Mouse (Mus musculus) kidney, embryonic 16.5 days (tissue): ENCODE results near the gene Atg3. TPM values are rescaled to one million over a fixed set of nuclear protein-coding genes. Genes with fewer than 3 reads are reported as not detected.

Experiments
- polyA plus RNA-seq: library from polyadenylated mRNA; unstranded; fragments of >200 nt; fragmentation: Nextera tagmentation; extraction: Ambion mirVana; gene quantifications from 2 replicates; pipeline ENCODE4 v1.2.1, GENCODE M21; 2015

The Atg3 gene
- polyA plus RNA-seq, 1 experiment from 2014 or later = 37.0 TPM

Other genes with a start within 250 kb of the Atg3 start
- 0.12 and 0.47 TPM in 2 replicates for gene Cd200r3, start 215.1 kb upstream of the Atg3 start, polyA plus RNA-seq
- 112 and 114 TPM in 2 replicates for gene Ccdc80, start 65.4 kb upstream of the Atg3 start, polyA plus RNA-seq
- gene Slc35a5, start 79 bp upstream of the Atg3 start, polyA plus RNA-seq = 25.3 and 26.2 TPM in 2 replicates
- 0.06 and 0.22 TPM in 2 replicates for gene Btla, start 65.5 kb downstream of the Atg3 start, polyA plus RNA-seq